Mouse (Mus musculus): ENCODE data around the gene Epb41l4b. TPM values are rescaled to one million over a fixed set of nuclear protein-coding genes. Genes with fewer than 3 reads are reported as not detected.

Gene Epb41l4b
- polyA plus RNA-seq, 1 experiment from 2014 or later = 1.4 TPM

DNA sequence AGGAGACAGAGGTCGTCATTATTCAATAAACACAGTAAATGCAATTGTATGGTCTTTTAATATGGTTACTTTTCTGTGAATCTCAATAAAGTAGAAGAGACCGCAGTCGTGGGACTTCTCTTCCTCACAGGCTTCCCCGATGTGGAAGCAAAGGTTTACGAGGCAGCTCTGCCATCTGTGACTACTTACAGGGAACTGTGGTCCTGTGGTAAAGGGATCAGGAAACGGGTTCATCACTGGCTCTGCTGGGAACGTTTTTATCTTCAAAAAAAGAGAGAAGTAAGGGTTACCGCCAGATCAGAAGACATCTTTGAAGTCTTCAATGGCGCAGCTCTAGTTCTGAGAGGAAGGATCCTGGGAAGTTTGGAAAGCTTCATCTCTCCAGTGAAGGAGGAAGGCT lies 135.5 kb downstream of the Epb41l4b start:
- 77% methylated on average over 9 of the region's 9 CpGs for WGBS
- Histone ChIP-seq H3K4me3 (ENCODE audit: low read length) (no peak overlapping the region), H3K9me3 (ENCODE audit: control insufficient read depth, low read length) (no peaks in the 10 kb centered on the region), H3K27ac (ENCODE audit: low read length) (no peak overlapping the region), H3K36me3 (ENCODE audit: control insufficient read depth, insufficient read depth, low read length) (no peaks in the 10 kb centered on the region), H3K4me1 (replicated peaks; ENCODE audit: control insufficient read depth, insufficient read depth, low read length) (no peaks in the 10 kb centered on the region; the same call in 1 of the 2 replicates), H3K27me3 (ENCODE audit: control insufficient read depth, insufficient read depth, low read depth, low read length) (0 out of 2 replicates have a peak, but pooled peaks cover 3% of the 10 kb centered on the region), H3K4me2 (ENCODE audit: low read depth, low read length) (no peak overlapping the region), H3K9ac (ENCODE audit: low read length) (no peak overlapping the region)
- ATAC-seq (ENCODE audit: low read depth) = no peak

DNA sequence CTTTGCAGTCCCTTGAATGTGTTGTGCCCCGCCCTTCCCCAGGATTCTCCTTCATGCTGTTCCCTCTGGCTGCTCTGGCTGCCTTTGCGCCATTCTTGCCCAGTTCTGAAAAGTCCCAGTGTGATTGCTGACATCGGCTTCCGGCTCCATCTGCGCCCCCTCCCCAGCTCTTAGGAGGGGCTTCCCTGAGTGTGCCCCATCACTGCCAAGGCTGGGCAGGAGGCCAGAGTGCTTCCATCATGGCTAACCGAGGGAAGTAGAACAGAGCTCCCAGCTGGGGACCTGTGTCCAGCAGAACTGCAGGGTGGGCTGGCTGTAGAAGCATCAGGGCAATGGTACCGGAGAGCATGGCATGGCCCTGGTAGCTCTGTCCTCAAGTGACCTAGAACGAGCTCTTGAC lies 138.2 kb downstream of the Epb41l4b start:
- Histone ChIP-seq H3K27me3 (ENCODE audit: control insufficient read depth, insufficient read depth, low read depth, low read length) (no peaks in the 10 kb centered on the region), H3K36me3 (ENCODE audit: control insufficient read depth, insufficient read depth, low read length) (no peaks in the 10 kb centered on the region), H3K4me1 (replicated peaks; ENCODE audit: control insufficient read depth, insufficient read depth, low read length) (no peaks in the 10 kb centered on the region; the same call in 1 of the 2 replicates), H3K9me3 (ENCODE audit: control insufficient read depth, low read length) (no peaks in the 10 kb centered on the region), H3K4me2 (ENCODE audit: low read depth, low read length) (no peak overlapping the region), H3K27ac (ENCODE audit: low read length) (no peak overlapping the region), H3K9ac (ENCODE audit: low read length) (no peak overlapping the region), H3K4me3 (ENCODE audit: low read length) (no peak overlapping the region)
- 61% methylated on average over 8 of the region's 8 CpGs for WGBS
- no peak for ATAC-seq (ENCODE audit: low read depth)

GRCm38 (mm10) chr4:57003886-57004285 lies 139.4 kb downstream of the Epb41l4b start:
- H3K9me3 ChIP-seq (ENCODE audit: control insufficient read depth, low read length) = no peaks in the 10 kb centered on the region
- no peak overlapping the region for H3K27ac ChIP-seq (ENCODE audit: low read length)
- H3K9ac ChIP-seq (ENCODE audit: low read length) = no peak overlapping the region
- H3K4me3 ChIP-seq (ENCODE audit: low read length) = no peak overlapping the region
- no peaks in the 10 kb centered on the region for H3K36me3 ChIP-seq (ENCODE audit: control insufficient read depth, insufficient read depth, low read length)
- ATAC-seq (ENCODE audit: low read depth) = peak; percentile 41; the same call in 1 of the 2 replicates
- H3K4me1 ChIP-seq (replicated peaks; ENCODE audit: control insufficient read depth, insufficient read depth, low read length) = no peaks in the 10 kb centered on the region; the same call in 1 of the 2 replicates
- WGBS = 70% methylated on average over 8 of the region's 8 CpGs
- no peaks in the 10 kb centered on the region for H3K27me3 ChIP-seq (ENCODE audit: control insufficient read depth, insufficient read depth, low read depth, low read length)
- H3K4me2 ChIP-seq (ENCODE audit: low read depth, low read length) = no peak overlapping the region

DNA sequence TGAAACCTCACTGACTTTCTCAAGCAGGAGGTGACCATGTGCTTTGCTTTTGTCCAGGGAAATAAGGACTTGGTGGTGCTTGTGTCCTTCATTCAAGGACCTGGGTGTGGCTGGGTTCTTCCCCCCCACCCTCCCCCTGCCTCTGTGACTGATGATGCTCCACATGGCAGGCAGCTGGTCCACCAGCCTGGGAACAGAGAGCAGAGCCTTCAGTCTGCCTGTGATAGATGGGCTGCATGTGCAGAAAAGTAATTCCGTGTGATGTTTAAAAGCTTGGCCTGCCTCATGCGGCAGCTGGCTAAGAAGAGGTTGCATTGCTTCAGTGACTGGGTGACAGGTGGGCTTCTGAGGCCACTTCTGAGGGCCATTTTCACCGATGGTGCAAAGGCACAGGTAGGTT lies 140.5 kb downstream of the Epb41l4b start:
- Histone ChIP-seq H3K9me3 (ENCODE audit: control insufficient read depth, low read length) (no peaks in the 10 kb centered on the region), H3K36me3 (ENCODE audit: control insufficient read depth, insufficient read depth, low read length) (no peaks in the 10 kb centered on the region), H3K27me3 (ENCODE audit: control insufficient read depth, insufficient read depth, low read depth, low read length) (no peaks in the 10 kb centered on the region), H3K9ac (ENCODE audit: low read length) (no peak overlapping the region), H3K4me3 (ENCODE audit: low read length) (no peak overlapping the region), H3K4me1 (replicated peaks; ENCODE audit: control insufficient read depth, insufficient read depth, low read length) (no peaks in the 10 kb centered on the region; the same call in 1 of the 2 replicates), H3K4me2 (ENCODE audit: low read depth, low read length) (no peak overlapping the region), H3K27ac (ENCODE audit: low read length) (no peak overlapping the region)
- 39% methylated on average over 3 of the region's 3 CpGs for WGBS
- no peak for ATAC-seq (ENCODE audit: low read depth)

DNA sequence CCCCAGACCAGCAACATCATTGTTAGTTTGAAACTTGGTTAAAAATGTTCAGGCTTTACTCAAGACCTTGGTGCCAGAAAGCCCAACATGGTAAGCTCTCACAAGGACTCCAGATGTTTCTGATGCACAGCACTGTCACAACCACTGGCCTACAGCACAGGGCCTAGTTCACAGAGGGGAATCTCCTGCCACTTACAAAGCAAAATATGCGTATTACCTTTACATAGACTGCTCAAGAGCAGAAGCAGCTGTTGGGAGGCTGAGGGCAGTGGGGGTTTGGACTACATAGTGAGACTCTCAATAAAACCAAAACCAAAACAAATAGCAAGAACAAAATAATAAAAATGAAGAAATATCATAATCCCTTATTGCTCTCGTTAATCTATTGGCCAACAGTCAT lies 141.8 kb downstream of the Epb41l4b start:
- H3K9me3 ChIP-seq (ENCODE audit: control insufficient read depth, low read length) = peaks cover 2% of the 10 kb centered on the region; the same call in 1 of the 2 replicates
- WGBS = 74% methylated on average over 2 of the region's 2 CpGs
- H3K27me3 ChIP-seq (ENCODE audit: control insufficient read depth, insufficient read depth, low read depth, low read length) = no peaks in the 10 kb centered on the region
- H3K4me3 ChIP-seq (ENCODE audit: low read length) = no peak overlapping the region
- H3K9ac ChIP-seq (ENCODE audit: low read length) = no peak overlapping the region
- H3K4me1 ChIP-seq (replicated peaks; ENCODE audit: control insufficient read depth, insufficient read depth, low read length) = no peaks in the 10 kb centered on the region; the same call in 1 of the 2 replicates
- no peak overlapping the region for H3K4me2 ChIP-seq (ENCODE audit: low read depth, low read length)
- H3K27ac ChIP-seq (ENCODE audit: low read length) = no peak overlapping the region
- ATAC-seq (ENCODE audit: low read depth) = peak; percentile 71
- H3K36me3 ChIP-seq (ENCODE audit: control insufficient read depth, insufficient read depth, low read length) = no peaks in the 10 kb centered on the region

DNA sequence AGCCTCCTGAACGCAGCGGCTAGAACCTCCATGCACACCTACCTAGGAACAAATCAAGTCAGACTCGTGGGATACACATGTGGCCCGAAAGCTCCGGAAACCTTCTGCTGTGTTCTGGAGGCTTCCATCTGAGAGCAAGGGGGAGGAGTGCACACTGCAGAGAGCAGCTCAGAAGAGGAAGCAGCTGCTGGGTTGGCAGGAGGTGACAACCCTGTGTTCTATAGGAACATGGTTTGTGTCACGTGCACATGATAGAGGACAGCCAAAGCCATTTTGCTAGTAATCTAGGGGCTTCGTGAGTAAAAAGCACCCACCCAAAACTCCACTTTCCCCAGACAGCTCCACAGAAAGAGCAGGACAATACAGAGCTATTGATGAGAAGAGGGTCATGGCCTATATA lies 149.9 kb downstream of the Epb41l4b start:
- 58% methylated on average over 7 of the region's 7 CpGs for WGBS
- H3K9me3 ChIP-seq (ENCODE audit: control insufficient read depth, low read length) = peaks cover 6% of the 10 kb centered on the region; the same call in 1 of the 2 replicates
- ATAC-seq (ENCODE audit: low read depth) = peak; percentile 65
- peaks cover 38% of the 10 kb centered on the region for H3K27me3 ChIP-seq (ENCODE audit: control insufficient read depth, insufficient read depth, low read depth, low read length)
- H3K27ac ChIP-seq (ENCODE audit: low read length) = peak overlapping the region; percentile 57; the same call in 1 of the 2 replicates
- no peak overlapping the region for H3K4me2 ChIP-seq (ENCODE audit: low read depth, low read length)
- H3K36me3 ChIP-seq (ENCODE audit: control insufficient read depth, insufficient read depth, low read length) = no peaks in the 10 kb centered on the region
- no peak overlapping the region for H3K4me3 ChIP-seq (ENCODE audit: low read length)
- H3K9ac ChIP-seq (ENCODE audit: low read length) = no peak overlapping the region
- peaks cover 15% of the 10 kb centered on the region for H3K4me1 ChIP-seq (replicated peaks; ENCODE audit: control insufficient read depth, insufficient read depth, low read length)

DNA sequence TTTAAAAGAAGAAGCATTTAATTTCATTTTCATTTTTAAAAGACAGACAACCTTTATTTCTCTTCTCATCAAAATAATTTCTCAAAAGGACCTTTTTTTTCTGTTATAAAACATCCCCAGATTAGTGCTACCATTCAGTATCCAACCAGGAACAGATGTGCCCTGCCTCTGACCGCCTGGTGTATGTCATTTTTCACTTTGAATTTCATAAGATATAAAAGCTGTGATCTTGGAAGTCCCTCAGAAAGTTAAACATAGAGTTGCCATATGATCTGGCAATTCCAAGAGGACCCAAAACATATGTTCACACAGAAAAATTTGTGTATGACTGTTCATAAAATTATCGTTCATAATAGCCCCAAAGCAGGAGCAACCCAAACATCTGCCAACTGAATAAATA lies 151.3 kb downstream of the Epb41l4b start:
- peaks cover 11% of the 10 kb centered on the region; the same call in 1 of the 2 replicates for H3K9me3 ChIP-seq (ENCODE audit: control insufficient read depth, low read length)
- peaks cover 44% of the 10 kb centered on the region for H3K27me3 ChIP-seq (ENCODE audit: control insufficient read depth, insufficient read depth, low read depth, low read length)
- peaks cover 15% of the 10 kb centered on the region for H3K4me1 ChIP-seq (replicated peaks; ENCODE audit: control insufficient read depth, insufficient read depth, low read length)
- peak; percentile 75 for ATAC-seq (ENCODE audit: low read depth)
- no peak overlapping the region for H3K4me2 ChIP-seq (ENCODE audit: low read depth, low read length)
- WGBS = 50% methylated on average over 2 of the region's 2 CpGs
- H3K27ac ChIP-seq (ENCODE audit: low read length) = no peak overlapping the region
- no peak overlapping the region for H3K9ac ChIP-seq (ENCODE audit: low read length)
- no peaks in the 10 kb centered on the region for H3K36me3 ChIP-seq (ENCODE audit: control insufficient read depth, insufficient read depth, low read length)
- no peak overlapping the region for H3K4me3 ChIP-seq (ENCODE audit: low read length)

DNA sequence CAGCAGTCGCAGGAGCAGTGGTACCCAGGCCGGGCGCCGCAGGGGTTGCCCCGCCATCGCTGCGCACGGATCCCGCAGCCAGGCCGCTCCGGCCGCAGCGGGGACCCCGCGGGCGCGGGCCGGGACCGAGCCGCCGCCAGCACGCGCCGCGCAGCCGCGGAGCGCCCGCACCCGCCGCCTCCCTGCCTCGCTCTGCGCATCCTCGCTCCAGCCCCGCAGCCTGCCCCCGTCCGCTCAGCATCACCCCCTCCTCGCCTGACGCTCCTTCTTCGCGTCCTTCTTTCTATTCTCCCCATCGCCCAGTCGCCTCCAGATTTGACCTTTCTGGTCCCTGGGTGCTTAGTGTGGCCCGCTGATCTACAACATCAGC lies 153.0 kb downstream of the Epb41l4b start, which contains the start of gene Frrs1l:
TSS of gene Frrs1l (minus strand) at position 177 of the 370 bp plus-strand sequence.
- peak; percentile 47; the same call in 1 of the 2 replicates for ATAC-seq (ENCODE audit: low read depth)
- WGBS = under 1% methylated on average over 19 of the region's 44 CpGs

GRCm38 (mm10) chr4:56989431-56990214 lies 153.6 kb downstream of the Epb41l4b start:
- peak overlapping the region; percentile 97 for H3K4me2 ChIP-seq (ENCODE audit: low read depth, low read length)
- WGBS = 4% methylated on average over 44 of the region's 45 CpGs
- H3K36me3 ChIP-seq (ENCODE audit: control insufficient read depth, insufficient read depth, low read length) = no peaks in the 10 kb centered on the region
- peaks cover 44% of the 10 kb centered on the region for H3K27me3 ChIP-seq (ENCODE audit: control insufficient read depth, insufficient read depth, low read depth, low read length)
- H3K9ac ChIP-seq (ENCODE audit: low read length) = peak overlapping the region; percentile 63
- H3K27ac ChIP-seq (ENCODE audit: low read length) = no peak overlapping the region
- peaks cover 15% of the 10 kb centered on the region for H3K4me1 ChIP-seq (replicated peaks; ENCODE audit: control insufficient read depth, insufficient read depth, low read length)
- ATAC-seq (ENCODE audit: low read depth) = 0 out of 2 replicates have a peak, but pooled peaks have one; percentile 2
- peak overlapping the region; percentile 60 for H3K4me3 ChIP-seq (ENCODE audit: low read length)
- H3K9me3 ChIP-seq (ENCODE audit: control insufficient read depth, low read length) = peaks cover 8% of the 10 kb centered on the region; the same call in 1 of the 2 replicates

More for the DNA sequence above, 153.0 kb downstream of the Epb41l4b start, which contains the start of gene Frrs1l:
- H3K9me3 ChIP-seq (ENCODE audit: control insufficient read depth, low read length) = peaks cover 8% of the 10 kb centered on the region; the same call in 1 of the 2 replicates
- peak within 1 kb of the TSS; percentile 60 for H3K4me3 ChIP-seq (ENCODE audit: low read length)
- peak within 1 kb of the TSS; percentile 63 for H3K9ac ChIP-seq (ENCODE audit: low read length)
- H3K4me2 ChIP-seq (ENCODE audit: low read depth, low read length) = peak within 1 kb of the TSS; percentile 97
- H3K27me3 ChIP-seq (ENCODE audit: control insufficient read depth, insufficient read depth, low read depth, low read length) = peaks cover 44% of the 10 kb centered on the region
- H3K4me1 ChIP-seq (replicated peaks; ENCODE audit: control insufficient read depth, insufficient read depth, low read length) = peaks cover 15% of the 10 kb centered on the region
- no peaks in the 10 kb centered on the region for H3K36me3 ChIP-seq (ENCODE audit: control insufficient read depth, insufficient read depth, low read length)
- no peak within 1 kb of the TSS for H3K27ac ChIP-seq (ENCODE audit: low read length)

Data from lung, embryonic 16.5 days (tissue).